Mouse (Mus musculus) kidney, embryonic 16.5 days (tissue): Measurements from ENCODE around the gene Wdtc1. TPM values are rescaled to one million over a fixed set of nuclear protein-coding genes. Genes with fewer than 3 reads are reported as not detected.

ENCODE experiments used
- ATAC-seq: fragments of 200-750 bp; cut with Nextera tagmentation; 2 replicates; pipeline ENCODE4 v1.8.0; 2017; ENCODE audit warnings: moderate TSS enrichment; ENCODE audit not compliant: low FRiP score, low TSS enrichment
- H3K27ac ChIP-seq: fragments of 300-500 bp; sonication (generic); 2 replicates; pipeline ENCODE4 v1.5.1; 2014; ENCODE audit warnings: low read length
- H3K27me3 ChIP-seq: fragments of 300-500 bp; sonication (generic); 2 replicates; pipeline ENCODE4 v1.6.1; 2014; ENCODE audit warnings: low read length, control low read depth, mixed read lengths; ENCODE audit not compliant: insufficient read depth
- H3K36me3 ChIP-seq: fragments of 300-500 bp; sonication (generic); 2 replicates; pipeline ENCODE4 v1.6.1; 2014; ENCODE audit warnings: low read length, control low read depth, mixed read lengths; ENCODE audit not compliant: insufficient read depth
- H3K4me1 ChIP-seq: fragments of 300-500 bp; sonication (generic); 2 replicates; pipeline ENCODE4 v1.6.1; 2014; ENCODE audit warnings: low read length, control low read depth, mixed read lengths; ENCODE audit not compliant: insufficient read depth
- H3K4me2 ChIP-seq: fragments of 300-500 bp; sonication (generic); replicated peaks from 2 replicates; pipeline ENCODE4 v1.6.1; 2014; ENCODE audit warnings: low read depth, low read length
- H3K4me3 ChIP-seq: fragments of 300-500 bp; sonication (generic); 2 replicates; pipeline ENCODE4 v1.5.1; 2014; ENCODE audit warnings: mild to moderate bottlenecking, low read length
- H3K9ac ChIP-seq: fragments of 300-500 bp; sonication (generic); replicated peaks from 2 replicates; pipeline ENCODE4 v1.6.1; 2014; ENCODE audit warnings: low read length
- H3K9me3 ChIP-seq: fragments of 300-500 bp; sonication (generic); 2 replicates; pipeline ENCODE4 v1.6.1; 2016; ENCODE audit warnings: low read length, control low read depth
- WGBS: fragments of 180-500 bp; shearing (Covaris S2); extraction: QIAGEN DNeasy Blood & Tissue Kit; methylation state at CpG from one replicate; pipeline ENCODE4 v1.1.7; 2014; 5-methylcytosine and 5-hydroxymethylcytosine counted together
- polyA plus RNA-seq: library from polyadenylated mRNA; unstranded; fragments of >200 nt; fragmentation: Nextera tagmentation; extraction: Ambion mirVana; gene quantifications from 2 replicates; pipeline ENCODE4 v1.2.1, GENCODE M21; 2015

Gene Wdtc1
- 12.9 and 14.4 TPM in 2 replicates for polyA plus RNA-seq

- WGBS: 82% methylated on average over 23 of the region's 23 CpGs
- Histone ChIP-seq H3K36me3 (no peaks in the 10 kb centered on the region), H3K4me3 (no peak within 1 kb of the TSS), H3K27ac (no peak within 1 kb of the TSS), H3K9ac (no peak within 1 kb of the TSS), H3K27me3 (no peaks in the 10 kb centered on the region), H3K4me2 (no peak within 1 kb of the TSS), H3K4me1 (no peaks in the 10 kb centered on the region), H3K9me3 (no peaks in the 10 kb centered on the region)
- no peak for ATAC-seq
Measured at GRCm38 (mm10) chr4:133353367-133354365, at the start of gene Wdtc1. Wdtc1 (minus strand) TSS chr4:133353481.

DNA sequence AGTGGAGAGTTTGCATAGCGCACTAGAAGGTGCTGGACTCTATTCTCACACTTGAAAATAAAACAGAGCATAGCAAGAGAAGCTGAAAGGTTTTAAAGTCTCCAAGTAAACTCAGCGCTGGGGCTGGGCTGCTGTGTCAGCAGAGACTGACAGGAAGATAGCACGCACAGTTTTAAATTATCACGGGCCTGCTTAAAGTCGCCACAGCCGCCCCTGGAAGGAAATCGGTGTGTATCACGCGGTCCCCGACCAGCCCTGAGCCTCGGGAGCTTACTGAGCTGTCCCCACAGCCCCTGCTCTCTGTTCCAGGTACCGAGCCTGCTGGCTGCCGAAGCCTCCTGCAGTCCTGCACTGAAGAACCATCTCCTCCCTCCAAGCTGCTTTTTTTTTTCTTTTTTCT is 48.7 kb upstream of the Wdtc1 start:
- Histone ChIP-seq H3K9me3 (no peaks in the 10 kb centered on the region), H3K36me3 (no peaks in the 10 kb centered on the region), H3K4me1 (peaks cover 29% of the 10 kb centered on the region), H3K27ac (no peak overlapping the region), H3K4me3 (no peak overlapping the region), H3K27me3 (no peaks in the 10 kb centered on the region), H3K9ac (no peak overlapping the region), H3K4me2 (no peak overlapping the region)
- ATAC-seq: no peak
- 43% methylated on average over 13 of the region's 13 CpGs for WGBS

DNA sequence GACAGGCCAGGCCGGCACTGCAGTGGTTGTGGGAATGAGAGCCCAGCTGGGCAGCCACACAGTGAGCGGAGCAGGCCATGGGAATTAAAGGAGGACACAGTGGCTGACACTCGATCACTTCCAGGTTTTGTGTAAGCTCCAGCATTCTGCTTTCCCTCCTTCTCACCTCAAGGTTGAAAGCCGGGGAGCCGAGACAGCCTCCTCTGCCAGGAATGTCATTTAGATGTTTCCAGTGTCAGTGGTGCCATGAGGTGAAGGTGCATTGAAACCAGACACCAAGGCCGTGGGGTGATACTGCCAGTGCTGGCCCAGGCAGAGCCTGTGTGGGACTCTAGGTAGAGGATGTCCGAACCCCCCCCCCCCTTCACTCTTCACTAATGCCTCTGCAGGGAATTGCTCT is 46.8 kb upstream of the Wdtc1 start:
- Histone ChIP-seq H3K36me3 (no peaks in the 10 kb centered on the region), H3K27ac (peak overlapping the region; percentile 55), H3K4me1 (peaks cover 32% of the 10 kb centered on the region), H3K9me3 (no peaks in the 10 kb centered on the region), H3K27me3 (no peaks in the 10 kb centered on the region), H3K4me3 (no peak overlapping the region), H3K9ac (0 out of 2 replicates have a peak overlapping the region, but pooled peaks have one; percentile 39), H3K4me2 (no peak overlapping the region)
- ATAC-seq: no peak
- 33% methylated on average over 7 of the region's 7 CpGs for WGBS

DNA sequence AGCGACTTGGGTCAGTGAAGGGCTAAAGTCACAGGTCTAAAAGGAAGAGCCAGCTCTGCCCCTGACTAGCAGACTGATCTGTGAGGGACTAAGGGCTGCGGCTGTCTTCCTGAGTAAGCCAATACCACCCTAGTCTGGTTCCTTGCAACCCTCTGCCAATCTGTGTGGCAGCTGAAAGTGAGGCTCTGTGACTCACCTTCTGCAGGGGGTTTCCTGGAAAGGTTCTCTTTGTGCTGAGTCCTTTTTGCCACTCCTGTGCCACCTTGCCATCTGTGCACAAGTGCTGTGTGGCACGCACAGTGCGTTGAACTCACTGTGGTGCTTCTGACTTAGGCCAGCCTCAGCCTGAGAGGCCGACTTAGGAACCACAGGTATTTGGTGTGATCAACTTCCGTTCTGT is 46.2 kb upstream of the Wdtc1 start:
- Histone ChIP-seq H3K4me3 (no peak overlapping the region), H3K36me3 (no peaks in the 10 kb centered on the region), H3K4me1 (peaks cover 38% of the 10 kb centered on the region), H3K9ac (no peak overlapping the region), H3K9me3 (no peaks in the 10 kb centered on the region), H3K27ac (peak overlapping the region; percentile 55), H3K4me2 (no peak overlapping the region), H3K27me3 (no peaks in the 10 kb centered on the region)
- no peak for ATAC-seq
- WGBS: 70% methylated on average over 6 of the region's 6 CpGs

- H3K4me3 ChIP-seq: no peak overlapping the region
- no peak overlapping the region for H3K9ac ChIP-seq
- H3K27ac ChIP-seq: peak overlapping the region; percentile 55; the same call in 1 of the 2 replicates
- no peaks in the 10 kb centered on the region for H3K36me3 ChIP-seq
- H3K4me2 ChIP-seq: no peak overlapping the region
- ATAC-seq: no peak
- peaks cover 44% of the 10 kb centered on the region for H3K4me1 ChIP-seq
- H3K27me3 ChIP-seq: no peaks in the 10 kb centered on the region
- 81% methylated on average over 5 of the region's 5 CpGs for WGBS
- no peaks in the 10 kb centered on the region for H3K9me3 ChIP-seq
Measured at GRCm38 (mm10) chr4:133398619-133399018, 45.3 kb upstream of the Wdtc1 start.

GRCm38 (mm10) chr4:133397961-133398360 is 44.7 kb upstream of the Wdtc1 start:
- H3K27me3 ChIP-seq: no peaks in the 10 kb centered on the region
- WGBS: 72% methylated on average over 8 of the region's 8 CpGs
- H3K4me1 ChIP-seq: peaks cover 44% of the 10 kb centered on the region
- ATAC-seq: no peak
- no peaks in the 10 kb centered on the region for H3K9me3 ChIP-seq
- no peaks in the 10 kb centered on the region for H3K36me3 ChIP-seq
- H3K4me3 ChIP-seq: no peak overlapping the region
- no peak overlapping the region for H3K9ac ChIP-seq
- no peak overlapping the region for H3K27ac ChIP-seq
- H3K4me2 ChIP-seq: no peak overlapping the region

DNA sequence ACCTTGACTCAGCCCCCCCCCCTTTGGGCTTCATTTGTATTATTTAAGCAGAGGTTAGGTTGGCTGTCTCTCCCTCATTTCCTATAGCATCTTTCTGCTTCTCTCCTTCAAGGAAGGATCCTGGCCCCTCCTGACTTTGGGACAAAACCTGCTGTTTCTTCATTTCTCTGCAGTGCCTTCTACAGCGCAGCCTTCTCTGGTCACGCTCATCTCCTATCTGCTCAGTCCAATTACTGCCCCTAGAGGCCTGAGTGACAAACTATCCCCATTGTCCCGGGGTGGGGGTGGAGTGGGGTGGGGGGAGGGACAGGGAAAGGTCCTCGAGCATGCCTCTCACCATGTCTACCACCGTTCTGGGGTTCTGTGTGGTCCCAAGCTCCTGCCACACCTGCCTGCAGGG is 44.0 kb upstream of the Wdtc1 start:
- no peak for ATAC-seq
- H3K9me3 ChIP-seq: no peaks in the 10 kb centered on the region
- no peak overlapping the region for H3K9ac ChIP-seq
- H3K4me2 ChIP-seq: no peak overlapping the region
- H3K36me3 ChIP-seq: no peaks in the 10 kb centered on the region
- no peaks in the 10 kb centered on the region for H3K27me3 ChIP-seq
- WGBS: 61% methylated on average over 5 of the region's 5 CpGs
- H3K4me1 ChIP-seq: peaks cover 44% of the 10 kb centered on the region
- no peak overlapping the region for H3K27ac ChIP-seq
- no peak overlapping the region for H3K4me3 ChIP-seq

- Histone ChIP-seq H3K4me3 (no peak overlapping the region), H3K9me3 (no peaks in the 10 kb centered on the region), H3K27me3 (no peaks in the 10 kb centered on the region), H3K36me3 (no peaks in the 10 kb centered on the region), H3K4me1 (peaks cover 53% of the 10 kb centered on the region), H3K27ac (no peak overlapping the region), H3K9ac (no peak overlapping the region), H3K4me2 (no peak overlapping the region)
- 71% methylated on average over 2 of the region's 2 CpGs for WGBS
- no peak for ATAC-seq
Measured at GRCm38 (mm10) chr4:133396079-133396478, 42.8 kb upstream of the Wdtc1 start.

DNA sequence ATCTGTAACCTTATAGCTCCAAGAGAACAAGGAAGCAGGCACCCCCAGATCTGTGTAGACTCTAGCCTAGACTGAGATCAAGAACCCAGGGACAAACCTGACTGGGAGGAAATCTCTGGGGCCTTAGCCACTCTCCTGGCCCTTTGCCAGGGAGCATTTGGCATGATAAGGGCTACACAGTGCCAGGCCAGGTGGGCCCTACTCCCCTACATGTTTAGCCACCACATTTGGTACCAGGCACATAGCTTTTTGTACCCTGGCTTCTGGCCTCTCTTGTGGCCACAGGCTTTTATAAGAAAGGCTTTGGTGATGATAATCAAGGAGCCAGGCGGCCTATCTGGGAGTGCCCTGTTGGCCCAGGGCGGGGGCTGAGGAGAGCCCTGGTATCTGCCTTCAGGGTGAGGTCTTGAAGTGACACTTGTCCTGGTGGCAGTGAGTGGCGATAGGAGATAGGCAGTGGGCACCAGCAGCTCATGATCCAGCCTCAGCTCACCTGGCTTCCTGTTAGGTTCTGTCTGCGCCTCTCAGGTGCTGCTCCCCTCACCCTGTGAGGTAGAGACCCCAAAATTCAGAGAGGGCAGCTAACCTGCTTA is 41.8 kb upstream of the Wdtc1 start:
- Histone ChIP-seq H3K36me3 (no peaks in the 10 kb centered on the region), H3K27me3 (no peaks in the 10 kb centered on the region), H3K9me3 (no peaks in the 10 kb centered on the region), H3K4me1 (peaks cover 54% of the 10 kb centered on the region), H3K9ac (no peak overlapping the region), H3K4me3 (no peak overlapping the region), H3K27ac (no peak overlapping the region), H3K4me2 (no peak overlapping the region)
- ATAC-seq: no peak
- WGBS: 82% methylated on average over 4 of the region's 4 CpGs
